Comparison of ENCODE assay signal across 30 mouse cellular contexts in genomic region chr2:130032661-130033060, GRCm38 (mm10). TPM values are rescaled to one million over a fixed set of nuclear protein-coding genes. Genes with fewer than 3 reads are reported as not detected.
A peak's percentile ranks its signal among the peaks of the same experiment; 100 is the strongest.
DNase-seq lines count a peak whose midpoint lies in the region; ATAC-seq and TF ChIP-seq lines count a peak whose summit lies in the region.
"Had no signal": no experiment of that assay in that cellular context is flagged by ENCODE, and none has a peak within 500 bp of the region (broad histone marks: within the 10 kb centered on the region; RNA-seq: fewer than 3 reads in every experiment).

No protein-coding gene starts in this region.

- no peak overlapping the region for H3K4me3 ChIP-seq in forebrain, embryonic 15.5 days
- H3K4me3 ChIP-seq in forebrain, embryonic 10.5 days, result no peak overlapping the region
- no peak overlapping the region for H3K4me3 ChIP-seq in lung, adult 2 months (replicated peaks; ENCODE audit: extremely low read depth, low read depth, low read length)
- no peak overlapping the region for H3K4me3 ChIP-seq in forebrain, postnatal 0 days (ENCODE audit: low read depth, low read length)
- H3K4me3 ChIP-seq: embryonic facial prominence, embryonic 13.5 days; erythroblast, embryonic 14.5 days; gastrocnemius, adult 2 months; heart, embryonic 10.5 days; limb, embryonic 13.5 days; liver, embryonic 13.5 days; megakaryocyte, embryonic 14.5 days; midbrain, embryonic 13.5 days had no signal

- peaks cover 30% of the 10 kb centered on the region for H3K4me1 ChIP-seq in forebrain, embryonic 15.5 days
- H3K4me1 ChIP-seq in forebrain, embryonic 10.5 days, result no peaks in the 10 kb centered on the region
- no peaks in the 10 kb centered on the region for H3K4me1 ChIP-seq in lung, adult 2 months (ENCODE audit: control insufficient read depth, insufficient read depth, low read length)
- H3K4me1 ChIP-seq in forebrain, postnatal 0 days (ENCODE audit: insufficient read depth), result peaks cover 16% of the 10 kb centered on the region
- H3K4me1 ChIP-seq: embryonic facial prominence, embryonic 13.5 days; limb, embryonic 13.5 days; liver, embryonic 13.5 days; midbrain, embryonic 13.5 days had no signal

- no peak for TF ChIP-seq CTCF in lung, adult 2 months (IDR thresholded peaks at IDR 0.05; ENCODE audit: insufficient read depth, low read length)
- TF ChIP-seq CTCF in brain, embryonic 14.5 days (IDR thresholded peaks at IDR 0.05; ENCODE audit: borderline replicate concordance, extremely low read depth, insufficient read depth, insufficient read length), result no peak
- no peak for TF ChIP-seq CTCF in forebrain, postnatal 0 days (IDR thresholded peaks at IDR 0.05; ENCODE audit: low read depth)

- peak; percentile 79 for ATAC-seq in forebrain, embryonic 15.5 days (replicated peaks)
- peak; percentile 62 for ATAC-seq in forebrain, postnatal 0 days
- ATAC-seq: inflammation-experienced regulatory T-cells, adult 6 months; midbrain, embryonic 13.5 days had no signal

- DNase-seq in forebrain, embryonic 10.5 days (ENCODE audit: extremely low spot score, low spot score), result no peak
- DNase-seq in lung, postnatal 10 days, result peak; percentile 15
- DNase-seq in lung, adult 2 months, result no peak
- DNase-seq in brain, embryonic 14.5 days (ENCODE audit: low read depth), result peak; percentile 86
- peak; percentile 72 for DNase-seq in forebrain, postnatal 0 days
- DNase-seq in right cerebral cortex, adult 18-20 months, result no peak
- DNase-seq: adrenal gland, adult 8-10 months; embryo, embryonic 11 days; gastrocnemius, adult 2 months; heart, postnatal 14 days; kidney, adult 18-20 months; layer of hippocampus, adult 9-11 months; liver, embryonic 13.5 days; right cerebral cortex, postnatal 25 days; thymus, adult 2 months; thymus, postnatal 4 days had no signal

- 29% methylated on average over 3 of the region's 3 CpGs for WGBS in forebrain, embryonic 15.5 days
- 85% methylated on average over 3 of the region's 3 CpGs for WGBS in forebrain, embryonic 10.5 days
- 49% methylated on average over 3 of the region's 3 CpGs for WGBS in lung, adult 2 months
- WGBS in forebrain, postnatal 0 days, result 18% methylated on average over 3 of the region's 3 CpGs

- H3K4me2 ChIP-seq in forebrain, embryonic 15.5 days (replicated peaks), result no peak overlapping the region
- no peak overlapping the region for H3K4me2 ChIP-seq in forebrain, postnatal 0 days (ENCODE audit: low read depth)
- H3K4me2 ChIP-seq: embryonic facial prominence, embryonic 13.5 days; hindbrain, embryonic 14.5 days; limb, embryonic 13.5 days; liver, embryonic 13.5 days; midbrain, embryonic 13.5 days had no signal

- H3K36me3 ChIP-seq in forebrain, embryonic 15.5 days, result no peaks in the 10 kb centered on the region
- H3K36me3 ChIP-seq in forebrain, embryonic 10.5 days (replicated peaks), result no peaks in the 10 kb centered on the region
- H3K36me3 ChIP-seq in forebrain, postnatal 0 days (ENCODE audit: insufficient read depth), result no peaks in the 10 kb centered on the region
- H3K36me3 ChIP-seq: embryonic facial prominence, embryonic 13.5 days; heart, embryonic 10.5 days; limb, embryonic 13.5 days; liver, embryonic 13.5 days; midbrain, embryonic 13.5 days had no signal

- no peaks in the 10 kb centered on the region for H3K9me3 ChIP-seq in forebrain, embryonic 15.5 days
- no peaks in the 10 kb centered on the region for H3K9me3 ChIP-seq in forebrain, embryonic 10.5 days
- H3K9me3 ChIP-seq in forebrain, postnatal 0 days (ENCODE audit: low read length), result no peaks in the 10 kb centered on the region
- H3K9me3 ChIP-seq: embryonic facial prominence, embryonic 13.5 days; heart, embryonic 10.5 days; limb, embryonic 13.5 days; liver, embryonic 13.5 days; megakaryocyte, embryonic 14.5 days; midbrain, embryonic 13.5 days had no signal

- TF ChIP-seq POLR2A in lung, adult 2 months (IDR thresholded peaks at IDR 0.05; ENCODE audit: borderline replicate concordance, extremely low read depth, low read depth, low read length), result no peak
- TF ChIP-seq POLR2A in brain, embryonic 14.5 days (IDR thresholded peaks at IDR 0.05; ENCODE audit: borderline replicate concordance, extremely low read depth, insufficient read depth, insufficient read length, poor library complexity, severe bottlenecking), result no peak

- no peaks in the 10 kb centered on the region for H3K27me3 ChIP-seq in forebrain, embryonic 15.5 days
- H3K27me3 ChIP-seq in forebrain, embryonic 10.5 days (ENCODE audit: poor library complexity, severe bottlenecking), result no peaks in the 10 kb centered on the region
- H3K27me3 ChIP-seq in forebrain, postnatal 0 days (ENCODE audit: insufficient read depth, low read length), result no peaks in the 10 kb centered on the region
- H3K27me3 ChIP-seq: embryonic facial prominence, embryonic 13.5 days; limb, embryonic 13.5 days; liver, embryonic 13.5 days; midbrain, embryonic 13.5 days had no signal

- peak overlapping the region; percentile 56 for H3K27ac ChIP-seq in forebrain, embryonic 15.5 days (replicated peaks)
- no peak overlapping the region for H3K27ac ChIP-seq in forebrain, embryonic 10.5 days
- 0 out of 2 replicates have a peak overlapping the region, but pooled peaks have one; percentile 0 for H3K27ac ChIP-seq in forebrain, postnatal 0 days (ENCODE audit: low read depth, low read length)
- H3K27ac ChIP-seq: embryonic facial prominence, embryonic 13.5 days; gastrocnemius, adult 2 months; heart, embryonic 10.5 days; hindbrain, embryonic 14.5 days; kidney, postnatal 0 days; limb, embryonic 13.5 days; liver, embryonic 13.5 days; midbrain, embryonic 13.5 days; stomach, postnatal 0 days had no signal

- H3K9ac ChIP-seq in forebrain, embryonic 15.5 days (replicated peaks), result no peak overlapping the region
- H3K9ac ChIP-seq in forebrain, postnatal 0 days, result no peak overlapping the region
- H3K9ac ChIP-seq: embryonic facial prominence, embryonic 13.5 days; hindbrain, embryonic 14.5 days; limb, embryonic 13.5 days; liver, embryonic 13.5 days; midbrain, embryonic 13.5 days had no signal

RNA-seq across cellular contexts. Expression of gene Tgm3, which starts 20.5 kb away (rescaled TPM):
- polyA plus RNA-seq in forebrain, embryonic 15.5 days (2015; fragmentation: Nextera tagmentation; extraction: Ambion mirVana), result not detected in 2 replicates
- polyA plus RNA-seq in forebrain, embryonic 10.5 days (2016; fragmentation: Nextera tagmentation; extraction: Ambion mirVana), result not detected in 2 replicates
- 1.6 and 83.3 TPM in 2 replicates for polyA plus RNA-seq in lung, adult 2 months (2012; rRNA removed)
- polyA plus RNA-seq in brain, embryonic 14.5 days (2012; rRNA removed), result 0.19 and 0.25 TPM in 2 replicates
- total RNA-seq in forebrain, postnatal 0 days (2014; rRNA removed), result 0.48 and 0.77 TPM in 2 replicates
- 0.12 and 0.16 TPM in 2 replicates for polyA plus RNA-seq in forebrain, postnatal 0 days (2015; fragmentation: Nextera tagmentation; extraction: Ambion mirVana)
- total RNA-seq: gastrocnemius, adult 2 months; MEL had no signal
- polyA plus RNA-seq: C2C12; erythroblast, embryonic 14.5 days; heart, embryonic 10.5 days; inflammation-experienced regulatory T-cells, adult 6 months; kidney, postnatal 0 days; liver, embryonic 13.5 days; lung, embryonic 16.5 days; midbrain, embryonic 13.5 days had no signal

Comparison
In these comparisons a context has a peak if more than half of its experiments do, and no peak if none do; other contexts are left out.
1. DNase-seq: peak in lung, postnatal 10 days (single experiment), brain, embryonic 14.5 days (single experiment) and forebrain, postnatal 0 days (single experiment); none in forebrain, embryonic 10.5 days (single experiment), lung, adult 2 months (single experiment) and right cerebral cortex, adult 18-20 months (single experiment).